Mouse (Mus musculus): ENCODE data around the gene Fer. TPM values are rescaled to one million over a fixed set of nuclear protein-coding genes. Genes with fewer than 3 reads are reported as not detected.

The Fer gene
- polyA plus RNA-seq, 1 experiment, result 0.56 TPM

DNA sequence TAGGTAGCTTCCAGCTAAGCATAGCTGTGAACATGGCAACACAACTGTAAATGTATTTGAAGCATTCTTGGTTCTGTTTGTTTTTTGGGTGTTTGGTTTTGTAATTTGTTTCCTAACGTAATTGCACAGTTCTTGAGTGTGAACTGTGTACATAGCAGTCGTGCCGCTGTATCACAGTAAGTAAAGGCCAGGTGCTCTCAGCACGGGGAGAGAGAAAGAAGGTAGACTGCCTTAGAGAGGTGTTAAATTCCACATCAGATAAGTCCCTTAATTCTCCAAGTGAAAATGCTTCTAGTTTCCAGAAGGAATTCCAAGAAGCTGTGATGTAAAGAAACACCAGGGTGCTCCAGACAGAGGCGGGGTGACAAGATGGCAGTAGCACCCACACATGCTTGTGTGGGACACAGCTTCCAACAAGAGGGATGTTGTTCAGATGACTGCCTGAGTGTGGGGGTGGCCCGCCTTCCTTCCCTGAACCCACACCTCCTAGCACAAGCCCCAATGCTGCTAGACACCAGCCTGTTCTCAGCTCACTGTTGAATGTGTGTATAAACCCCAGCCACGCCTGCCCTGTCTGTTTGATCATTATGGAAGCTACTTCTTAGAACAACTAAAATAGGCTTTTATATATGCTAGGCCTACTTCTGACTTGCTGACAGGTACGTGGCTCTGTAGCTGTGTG lies 275.3 kb downstream of the Fer start:
- no peaks in the 10 kb centered on the region for H3K4me1 ChIP-seq (ENCODE audit: control insufficient read depth, insufficient read depth, insufficient read length)
- no peak overlapping the region for H3K4me3 ChIP-seq (ENCODE audit: extremely low read depth, insufficient read depth, insufficient read length)
- no peaks in the 10 kb centered on the region for H3K36me3 ChIP-seq (ENCODE audit: control insufficient read depth, insufficient read depth, low read length)
- H3K27me3 ChIP-seq (ENCODE audit: control insufficient read depth, insufficient read depth, low read length), result no peaks in the 10 kb centered on the region
- DNase-seq (ENCODE audit: low read depth in 1 of 2, low spot score in 2 of 2), result no peak
- no peak for TF ChIP-seq POLR2A (IDR thresholded peaks at IDR 0.05; ENCODE audit: low read depth, low read length)
- no peak for TF ChIP-seq CTCF (IDR thresholded peaks at IDR 0.05; ENCODE audit: extremely low read depth, insufficient read depth, insufficient read length, insufficient replicate concordance)
- WGBS, result 87% methylated on average over 8 of the region's 8 CpGs
- no peak overlapping the region for H3K27ac ChIP-seq (ENCODE audit: insufficient read depth, low read length)

- no peak for DNase-seq (ENCODE audit: low read depth in 1 of 2, low spot score in 2 of 2)
- TF ChIP-seq CTCF (IDR thresholded peaks at IDR 0.05; ENCODE audit: extremely low read depth, insufficient read depth, insufficient read length, insufficient replicate concordance) (no peak), POLR2A (IDR thresholded peaks at IDR 0.05; ENCODE audit: low read depth, low read length) (no peak)
- H3K27ac ChIP-seq (ENCODE audit: insufficient read depth, low read length), result no peak overlapping the region
- 92% methylated on average over 11 of the region's 11 CpGs for WGBS
- no peaks in the 10 kb centered on the region for H3K27me3 ChIP-seq (ENCODE audit: control insufficient read depth, insufficient read depth, low read length)
- no peak overlapping the region for H3K4me3 ChIP-seq (ENCODE audit: extremely low read depth, insufficient read depth, insufficient read length)
- H3K4me1 ChIP-seq (ENCODE audit: control insufficient read depth, insufficient read depth, insufficient read length), result no peaks in the 10 kb centered on the region
- H3K36me3 ChIP-seq (ENCODE audit: control insufficient read depth, insufficient read depth, low read length), result no peaks in the 10 kb centered on the region
Measured at GRCm38 (mm10) chr17:64139231-64139915, 276.5 kb downstream of the Fer start.

- DNase-seq (ENCODE audit: low read depth in 1 of 2, low spot score in 2 of 2), result no peak
- no peak for TF ChIP-seq CTCF (IDR thresholded peaks at IDR 0.05; ENCODE audit: extremely low read depth, insufficient read depth, insufficient read length, insufficient replicate concordance)
- no peak for TF ChIP-seq POLR2A (IDR thresholded peaks at IDR 0.05; ENCODE audit: low read depth, low read length)
- no peak overlapping the region for H3K4me3 ChIP-seq (ENCODE audit: extremely low read depth, insufficient read depth, insufficient read length)
- H3K27me3 ChIP-seq (ENCODE audit: control insufficient read depth, insufficient read depth, low read length), result no peaks in the 10 kb centered on the region
- no peak overlapping the region for H3K27ac ChIP-seq (ENCODE audit: insufficient read depth, low read length)
- H3K4me1 ChIP-seq (ENCODE audit: control insufficient read depth, insufficient read depth, insufficient read length), result no peaks in the 10 kb centered on the region
- WGBS, result 94% methylated on average over 18 of the region's 18 CpGs
- no peaks in the 10 kb centered on the region for H3K36me3 ChIP-seq (ENCODE audit: control insufficient read depth, insufficient read depth, low read length)
Measured at GRCm38 (mm10) chr17:64140063-64140850, 277.4 kb downstream of the Fer start.

- WGBS, result 90% methylated on average over 9 of the region's 9 CpGs
- no peaks in the 10 kb centered on the region for H3K36me3 ChIP-seq (ENCODE audit: control insufficient read depth, insufficient read depth, low read length)
- H3K4me3 ChIP-seq (ENCODE audit: extremely low read depth, insufficient read depth, insufficient read length), result no peak overlapping the region
- H3K27ac ChIP-seq (ENCODE audit: insufficient read depth, low read length), result no peak overlapping the region
- no peak for DNase-seq (ENCODE audit: low read depth in 1 of 2, low spot score in 2 of 2)
- TF ChIP-seq CTCF (IDR thresholded peaks at IDR 0.05; ENCODE audit: extremely low read depth, insufficient read depth, insufficient read length, insufficient replicate concordance), result no peak
- TF ChIP-seq POLR2A (IDR thresholded peaks at IDR 0.05; ENCODE audit: low read depth, low read length), result no peak
- H3K4me1 ChIP-seq (ENCODE audit: control insufficient read depth, insufficient read depth, insufficient read length), result no peaks in the 10 kb centered on the region
- no peaks in the 10 kb centered on the region for H3K27me3 ChIP-seq (ENCODE audit: control insufficient read depth, insufficient read depth, low read length)
Measured at GRCm38 (mm10) chr17:64141856-64142255, 279.0 kb downstream of the Fer start.

GRCm38 (mm10) chr17:64146409-64146808 lies 283.5 kb downstream of the Fer start:
- Histone ChIP-seq H3K36me3 (ENCODE audit: control insufficient read depth, insufficient read depth, low read length) (no peaks in the 10 kb centered on the region), H3K4me1 (ENCODE audit: control insufficient read depth, insufficient read depth, insufficient read length) (no peaks in the 10 kb centered on the region), H3K27ac (ENCODE audit: insufficient read depth, low read length) (no peak overlapping the region), H3K4me3 (ENCODE audit: extremely low read depth, insufficient read depth, insufficient read length) (no peak overlapping the region), H3K27me3 (ENCODE audit: control insufficient read depth, insufficient read depth, low read length) (no peaks in the 10 kb centered on the region)
- 77% methylated on average over 4 of the region's 4 CpGs for WGBS
- no peak for TF ChIP-seq POLR2A (IDR thresholded peaks at IDR 0.05; ENCODE audit: low read depth, low read length)
- TF ChIP-seq CTCF (IDR thresholded peaks at IDR 0.05; ENCODE audit: extremely low read depth, insufficient read depth, insufficient read length, insufficient replicate concordance), result no peak
- DNase-seq (ENCODE audit: low read depth in 1 of 2, low spot score in 2 of 2), result no peak

DNA sequence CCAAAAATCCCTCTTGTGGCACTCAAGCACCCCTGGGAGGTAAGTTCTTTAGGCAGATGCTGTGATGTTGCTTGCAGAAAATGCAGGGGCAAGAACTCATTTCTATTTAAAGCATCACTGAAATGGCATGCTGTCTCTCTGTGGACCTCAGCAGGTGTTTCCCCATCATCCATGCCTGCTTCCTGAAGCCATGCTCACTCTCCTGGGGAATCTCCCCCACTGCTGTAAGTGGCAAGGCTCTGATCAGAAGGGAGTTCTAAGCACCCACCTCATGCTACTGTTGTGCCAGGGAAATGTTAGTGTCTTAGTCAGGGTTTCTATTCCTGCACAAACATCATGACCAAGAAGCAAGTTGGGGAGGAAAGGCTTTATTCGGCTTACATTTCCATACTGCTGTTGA lies 287.9 kb downstream of the Fer start:
- no peak for DNase-seq (ENCODE audit: low read depth in 1 of 2, low spot score in 2 of 2)
- no peaks in the 10 kb centered on the region for H3K27me3 ChIP-seq (ENCODE audit: control insufficient read depth, insufficient read depth, low read length)
- no peaks in the 10 kb centered on the region for H3K36me3 ChIP-seq (ENCODE audit: control insufficient read depth, insufficient read depth, low read length)
- TF ChIP-seq CTCF (IDR thresholded peaks at IDR 0.05; ENCODE audit: extremely low read depth, insufficient read depth, insufficient read length, insufficient replicate concordance) (no peak), POLR2A (IDR thresholded peaks at IDR 0.05; ENCODE audit: low read depth, low read length) (no peak)
- WGBS, result 94% methylated on average over 1 of the region's 1 CpGs
- no peak overlapping the region for H3K27ac ChIP-seq (ENCODE audit: insufficient read depth, low read length)
- H3K4me3 ChIP-seq (ENCODE audit: extremely low read depth, insufficient read depth, insufficient read length), result no peak overlapping the region
- H3K4me1 ChIP-seq (ENCODE audit: control insufficient read depth, insufficient read depth, insufficient read length), result no peaks in the 10 kb centered on the region

Data from spleen, adult 2 months (tissue).